Mouse (Mus musculus): ENCODE measurements around the gene Arhgdib. TPM values are rescaled to one million over a fixed set of nuclear protein-coding genes. Genes with fewer than 3 reads are reported as not detected.

Arhgdib gene
- polyA plus RNA-seq, 2 experiments = 84.5 to 122 TPM

GRCm38 (mm10) chr6:136903885-136904470, 37.7 kb downstream of the Arhgdib start:
- H3K27me3 ChIP-seq (ENCODE audit: control insufficient read depth, insufficient read depth, low read length) = no peaks in the 10 kb centered on the region

GRCm38 (mm10) chr6:136902527-136902926, 39.2 kb downstream of the Arhgdib start:
- H3K4me1 ChIP-seq (replicated peaks; ENCODE audit: control insufficient read depth in 2 of 2, insufficient read depth in 2 of 2, low read length in 1 of 2) = peaks cover 0 to 9% of the 10 kb centered on the region in 2 experiments; a peak in 3 of 4 replicates
- no peak overlapping the region for H3K27ac ChIP-seq
- H3K9me3 ChIP-seq (ENCODE audit: control insufficient read depth, low read length) = no peaks in the 10 kb centered on the region
- no peaks in the 10 kb centered on the region for H3K36me3 ChIP-seq (replicated peaks; ENCODE audit: control insufficient read depth, insufficient read depth, low read depth)
- no peak overlapping the region for H3K4me2 ChIP-seq (ENCODE audit: low read depth)
- H3K9ac ChIP-seq (replicated peaks) = no peak overlapping the region
- WGBS (ENCODE audit: insufficient replicate concordance) = 26% methylated on average over 9 of the region's 9 CpGs
- no peaks in the 10 kb centered on the region for H3K27me3 ChIP-seq (ENCODE audit: control insufficient read depth, insufficient read depth, low read length)
- no peak overlapping the region for H3K4me3 ChIP-seq (ENCODE audit: insufficient read depth in 1 of 2, low read depth in 2 of 2, low read length in 2 of 2)
- no peak for DNase-seq (ENCODE audit: low read depth in 3 of 3, low spot score in 3 of 3)
- no peak for ATAC-seq (ENCODE audit: insufficient read depth)
- no peak for TF ChIP-seq EP300 (IDR thresholded peaks at IDR 0.05; ENCODE audit: low read depth)
- TF ChIP-seq CTCF (IDR thresholded peaks at IDR 0.05; ENCODE audit: low read depth) = no peak

More at GRCm38 (mm10) chr6:136903885-136904470, 37.7 kb downstream of the Arhgdib start:
- no peaks in the 10 kb centered on the region for H3K36me3 ChIP-seq (replicated peaks; ENCODE audit: control insufficient read depth, insufficient read depth, low read depth)
- TF ChIP-seq CTCF (IDR thresholded peaks at IDR 0.05; ENCODE audit: low read depth) = no peak
- no peak for TF ChIP-seq EP300 (IDR thresholded peaks at IDR 0.05; ENCODE audit: low read depth)
- no peak overlapping the region for H3K4me3 ChIP-seq (ENCODE audit: insufficient read depth in 1 of 2, low read depth in 2 of 2, low read length in 2 of 2)
- H3K4me1 ChIP-seq (replicated peaks; ENCODE audit: control insufficient read depth in 2 of 2, insufficient read depth in 2 of 2, low read length in 1 of 2) = peaks cover 0 to 9% of the 10 kb centered on the region in 2 experiments; a peak in 3 of 4 replicates
- H3K9ac ChIP-seq (replicated peaks) = no peak overlapping the region
- ATAC-seq (ENCODE audit: insufficient read depth) (no peak), DNase-seq (ENCODE audit: low read depth in 3 of 3, low spot score in 3 of 3) (no peak)
- H3K27ac ChIP-seq = no peak overlapping the region
- no peak overlapping the region for H3K4me2 ChIP-seq (ENCODE audit: low read depth)
- WGBS (ENCODE audit: insufficient replicate concordance) = 36% methylated on average over 8 of the region's 8 CpGs
- no peaks in the 10 kb centered on the region for H3K9me3 ChIP-seq (ENCODE audit: control insufficient read depth, low read length)

GRCm38 (mm10) chr6:136901010-136901409, 40.7 kb downstream of the Arhgdib start:
- H3K27me3 ChIP-seq (ENCODE audit: control insufficient read depth, insufficient read depth, low read length) = no peaks in the 10 kb centered on the region
- H3K4me3 ChIP-seq (ENCODE audit: insufficient read depth in 1 of 2, low read depth in 2 of 2, low read length in 2 of 2) = no peak overlapping the region
- no peak overlapping the region for H3K27ac ChIP-seq
- 21% methylated on average over 2 of the region's 2 CpGs for WGBS (ENCODE audit: insufficient replicate concordance)
- no peaks in the 10 kb centered on the region for H3K9me3 ChIP-seq (ENCODE audit: control insufficient read depth, low read length)
- peaks cover 0 to 9% of the 10 kb centered on the region in 2 experiments; a peak in 3 of 4 replicates for H3K4me1 ChIP-seq (replicated peaks; ENCODE audit: control insufficient read depth in 2 of 2, insufficient read depth in 2 of 2, low read length in 1 of 2)
- TF ChIP-seq CTCF (IDR thresholded peaks at IDR 0.05; ENCODE audit: low read depth) (no peak), EP300 (IDR thresholded peaks at IDR 0.05; ENCODE audit: low read depth) (no peak)
- no peaks in the 10 kb centered on the region for H3K36me3 ChIP-seq (replicated peaks; ENCODE audit: control insufficient read depth, insufficient read depth, low read depth)
- ATAC-seq (ENCODE audit: insufficient read depth) = no peak
- H3K9ac ChIP-seq (replicated peaks) = no peak overlapping the region
- no peak for DNase-seq (ENCODE audit: low read depth in 3 of 3, low spot score in 3 of 3)
- no peak overlapping the region for H3K4me2 ChIP-seq (ENCODE audit: low read depth)

DNA sequence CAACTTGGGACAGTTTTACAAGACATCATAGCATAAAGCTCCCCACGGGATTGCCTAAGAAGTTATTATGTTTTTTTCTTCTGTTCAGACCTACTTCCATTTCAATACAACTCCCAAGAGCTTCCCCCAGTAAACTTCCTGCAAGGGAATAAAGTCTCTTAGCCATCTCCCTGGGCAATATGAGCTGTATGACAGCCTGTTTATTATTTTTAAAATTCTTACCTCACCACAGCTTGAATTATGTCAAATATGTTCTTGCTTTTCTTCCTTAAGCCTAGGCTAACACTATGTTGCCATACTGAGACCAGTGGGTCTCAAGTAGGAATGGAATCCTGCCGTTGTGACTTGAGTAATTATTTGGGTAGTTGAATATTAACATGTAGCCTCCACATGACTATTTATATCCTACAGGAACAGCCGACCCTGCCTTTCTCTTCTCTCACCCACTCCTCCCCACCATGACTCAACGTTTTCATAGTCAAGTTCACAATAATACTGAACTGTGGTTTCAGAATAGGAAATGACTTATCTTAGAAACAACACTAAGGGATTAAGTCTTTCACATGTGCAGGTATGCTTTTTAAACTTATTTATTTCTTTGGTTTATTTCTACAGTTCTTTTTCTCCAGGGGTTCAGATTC, 41.2 kb downstream of the Arhgdib start:
- Histone ChIP-seq H3K9ac (replicated peaks) (no peak overlapping the region), H3K4me3 (ENCODE audit: insufficient read depth in 1 of 2, low read depth in 2 of 2, low read length in 2 of 2) (no peak overlapping the region), H3K36me3 (replicated peaks; ENCODE audit: control insufficient read depth, insufficient read depth, low read depth) (no peaks in the 10 kb centered on the region), H3K27me3 (ENCODE audit: control insufficient read depth, insufficient read depth, low read length) (no peaks in the 10 kb centered on the region), H3K27ac (no peak overlapping the region), H3K4me1 (replicated peaks; ENCODE audit: control insufficient read depth in 2 of 2, insufficient read depth in 2 of 2, low read length in 1 of 2) (peaks cover 0 to 9% of the 10 kb centered on the region in 2 experiments; a peak in 3 of 4 replicates), H3K9me3 (ENCODE audit: control insufficient read depth, low read length) (no peaks in the 10 kb centered on the region), H3K4me2 (ENCODE audit: low read depth) (no peak overlapping the region)
- DNase-seq (ENCODE audit: low read depth in 3 of 3, low spot score in 3 of 3) (no peak), ATAC-seq (ENCODE audit: insufficient read depth) (no peak)
- TF ChIP-seq CTCF (IDR thresholded peaks at IDR 0.05; ENCODE audit: low read depth) = no peak
- no peak for TF ChIP-seq EP300 (IDR thresholded peaks at IDR 0.05; ENCODE audit: low read depth)
- 20% methylated on average over 4 of the region's 4 CpGs for WGBS (ENCODE audit: insufficient replicate concordance)

- TF ChIP-seq EP300 (IDR thresholded peaks at IDR 0.05; ENCODE audit: low read depth) = no peak
- no peak for TF ChIP-seq CTCF (IDR thresholded peaks at IDR 0.05; ENCODE audit: low read depth)
- ATAC-seq (ENCODE audit: insufficient read depth) = no peak
- WGBS (ENCODE audit: insufficient replicate concordance) = 13% methylated on average over 2 of the region's 2 CpGs
These were observed 42.7 kb downstream of the Arhgdib start for GRCm38 (mm10) chr6:136898954-136899353.

More at GRCm38 (mm10) chr6:136898954-136899353, 42.7 kb downstream of the Arhgdib start:
- Histone ChIP-seq H3K4me3 (ENCODE audit: insufficient read depth in 1 of 2, low read depth in 2 of 2, low read length in 2 of 2) (no peak overlapping the region), H3K9me3 (ENCODE audit: control insufficient read depth, low read length) (no peaks in the 10 kb centered on the region), H3K9ac (replicated peaks) (no peak overlapping the region), H3K4me1 (replicated peaks; ENCODE audit: control insufficient read depth in 2 of 2, insufficient read depth in 2 of 2, low read length in 1 of 2) (peaks cover 0 to 9% of the 10 kb centered on the region in 2 experiments; a peak in 3 of 4 replicates), H3K4me2 (ENCODE audit: low read depth) (no peak overlapping the region), H3K27me3 (ENCODE audit: control insufficient read depth, insufficient read depth, low read length) (no peaks in the 10 kb centered on the region), H3K36me3 (replicated peaks; ENCODE audit: control insufficient read depth, insufficient read depth, low read depth) (no peaks in the 10 kb centered on the region), H3K27ac (no peak overlapping the region)
- no peak for DNase-seq (ENCODE audit: low read depth in 3 of 3, low spot score in 3 of 3)
